ENCODE assay signal across 19 mouse cellular contexts in the genomic region with DNA sequence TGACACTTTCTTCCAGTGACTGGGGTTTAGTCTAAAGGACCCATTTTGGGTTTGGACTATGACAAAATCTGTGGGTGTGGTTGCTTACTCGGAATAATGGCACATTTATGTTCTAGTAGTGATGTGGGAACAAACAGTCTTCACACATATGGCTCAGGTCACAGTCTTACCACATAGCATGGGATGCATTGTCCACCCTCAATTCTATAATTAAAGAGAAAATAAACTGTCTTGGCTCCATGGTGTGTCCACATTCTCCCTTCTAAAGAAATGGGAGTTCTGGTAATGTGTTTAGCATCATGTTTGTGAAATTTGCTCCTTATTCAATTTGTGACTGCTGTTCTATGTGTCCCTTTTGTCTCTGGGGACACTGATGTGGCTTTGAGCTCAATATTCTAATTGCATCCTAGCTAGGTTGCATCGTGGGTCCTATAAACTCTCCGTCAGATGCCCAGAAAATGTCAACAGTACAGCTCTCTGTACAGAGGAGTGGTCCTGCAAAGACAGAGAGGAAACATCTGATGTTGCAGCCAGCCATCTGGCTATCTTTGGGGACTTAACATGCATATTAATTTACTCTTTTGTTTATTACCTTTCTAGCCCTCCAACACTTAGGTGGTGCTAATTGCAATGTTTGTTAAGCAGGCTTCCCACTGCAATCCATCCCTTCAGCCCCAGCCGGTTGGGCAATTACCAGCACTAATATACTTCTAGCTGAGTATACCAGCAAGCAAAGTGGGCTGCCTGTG.
DNase-seq lines count a peak whose midpoint lies in the region; ATAC-seq and TF ChIP-seq lines count a peak whose summit lies in the region.
"Had no signal": no experiment of that assay in that cellular context is flagged by ENCODE, and none has a peak within 500 bp of the region (broad histone marks: within the 10 kb centered on the region; RNA-seq: fewer than 3 reads in every experiment).

No protein-coding gene starts in this region.

- no peak for DNase-seq in hindbrain, embryonic 10.5 days (ENCODE audit: low spot score)
- DNase-seq in brain, embryonic 14.5 days (ENCODE audit: low read depth): peak; percentile 94
- DNase-seq in forebrain, postnatal 0 days: no peak
- no peak for DNase-seq in urinary bladder, postnatal 4 days (ENCODE audit: low spot score in 2 of 2)
- no peak for DNase-seq in natural killer cell, adult 2 months (ENCODE audit: low spot score in 2 of 2)
- DNase-seq: adrenal gland, postnatal 14 days; B cell, adult 2 months; cerebellum, adult 18-20 months; gastrocnemius, postnatal 25 days; lung, postnatal 10 days; thymus, postnatal 4 days had no signal

- H3K27ac ChIP-seq in hindbrain, embryonic 13.5 days: peak overlapping the region; percentile 30; the same call in 1 of the 2 replicates
- H3K27ac ChIP-seq in hindbrain, embryonic 10.5 days: no peak overlapping the region
- no peak overlapping the region for H3K27ac ChIP-seq in forebrain, postnatal 0 days (ENCODE audit: low read depth, low read length)
- no peak overlapping the region for H3K27ac ChIP-seq in midbrain, embryonic 16.5 days (ENCODE audit: low read length)
- no peak overlapping the region for H3K27ac ChIP-seq in liver, embryonic 12.5 days
- H3K27ac ChIP-seq: embryonic facial prominence, embryonic 10.5 days; kidney, postnatal 0 days had no signal

- 47% methylated on average over 4 of the region's 4 CpGs for WGBS in hindbrain, embryonic 13.5 days
- 70% methylated on average over 4 of the region's 4 CpGs for WGBS in hindbrain, embryonic 10.5 days
- WGBS in forebrain, postnatal 0 days: 24% methylated on average over 4 of the region's 4 CpGs
- 51% methylated on average over 4 of the region's 4 CpGs for WGBS in midbrain, embryonic 16.5 days
- WGBS in liver, embryonic 12.5 days (ENCODE audit: insufficient replicate concordance): 53% methylated on average over 4 of the region's 4 CpGs

- no peaks in the 10 kb centered on the region for H3K36me3 ChIP-seq in hindbrain, embryonic 13.5 days
- no peaks in the 10 kb centered on the region for H3K36me3 ChIP-seq in hindbrain, embryonic 10.5 days
- H3K36me3 ChIP-seq in forebrain, postnatal 0 days (ENCODE audit: insufficient read depth): no peaks in the 10 kb centered on the region
- H3K36me3 ChIP-seq in midbrain, embryonic 16.5 days (ENCODE audit: control insufficient read depth, insufficient read depth, low read length): no peaks in the 10 kb centered on the region
- H3K36me3 ChIP-seq in liver, embryonic 12.5 days: no peaks in the 10 kb centered on the region
- H3K36me3 ChIP-seq: embryonic facial prominence, embryonic 10.5 days; heart, embryonic 12.5 days had no signal

- no peak overlapping the region for H3K4me3 ChIP-seq in hindbrain, embryonic 13.5 days
- H3K4me3 ChIP-seq in hindbrain, embryonic 10.5 days: no peak overlapping the region
- H3K4me3 ChIP-seq in forebrain, postnatal 0 days (ENCODE audit: low read depth, low read length): no peak overlapping the region
- no peak overlapping the region for H3K4me3 ChIP-seq in midbrain, embryonic 16.5 days (ENCODE audit: low read depth, low read length)
- H3K4me3 ChIP-seq in liver, embryonic 12.5 days: no peak overlapping the region
- H3K4me3 ChIP-seq: embryonic facial prominence, embryonic 10.5 days; heart, embryonic 12.5 days; megakaryocyte, embryonic 14.5 days had no signal

- H3K9ac ChIP-seq in hindbrain, embryonic 13.5 days: no peak overlapping the region
- no peak overlapping the region for H3K9ac ChIP-seq in forebrain, postnatal 0 days
- no peak overlapping the region for H3K9ac ChIP-seq in midbrain, embryonic 16.5 days (ENCODE audit: low read depth, low read length)
- no peak overlapping the region for H3K9ac ChIP-seq in liver, embryonic 12.5 days
- H3K9ac ChIP-seq: heart, embryonic 12.5 days had no signal

- H3K9me3 ChIP-seq in hindbrain, embryonic 13.5 days: no peaks in the 10 kb centered on the region
- no peaks in the 10 kb centered on the region for H3K9me3 ChIP-seq in hindbrain, embryonic 10.5 days
- no peaks in the 10 kb centered on the region for H3K9me3 ChIP-seq in forebrain, postnatal 0 days (ENCODE audit: low read length)
- no peaks in the 10 kb centered on the region for H3K9me3 ChIP-seq in midbrain, embryonic 16.5 days (replicated peaks; ENCODE audit: control insufficient read depth, low read length, poor library complexity, severe bottlenecking)
- H3K9me3 ChIP-seq in liver, embryonic 12.5 days (replicated peaks): no peaks in the 10 kb centered on the region
- H3K9me3 ChIP-seq: embryonic facial prominence, embryonic 10.5 days; heart, embryonic 12.5 days; megakaryocyte, embryonic 14.5 days had no signal

- no peak overlapping the region for H3K4me2 ChIP-seq in hindbrain, embryonic 13.5 days
- H3K4me2 ChIP-seq in forebrain, postnatal 0 days (ENCODE audit: low read depth): no peak overlapping the region
- no peak overlapping the region for H3K4me2 ChIP-seq in midbrain, embryonic 16.5 days (ENCODE audit: low read length)
- H3K4me2 ChIP-seq in liver, embryonic 12.5 days: no peak overlapping the region
- H3K4me2 ChIP-seq: heart, embryonic 12.5 days had no signal

- no peaks in the 10 kb centered on the region for H3K27me3 ChIP-seq in hindbrain, embryonic 13.5 days
- H3K27me3 ChIP-seq in hindbrain, embryonic 10.5 days (ENCODE audit: insufficient read depth, poor library complexity, severe bottlenecking): no peaks in the 10 kb centered on the region
- no peaks in the 10 kb centered on the region for H3K27me3 ChIP-seq in forebrain, postnatal 0 days (ENCODE audit: insufficient read depth, low read length)
- H3K27me3 ChIP-seq in midbrain, embryonic 16.5 days (ENCODE audit: control insufficient read depth, insufficient read depth, low read depth, low read length): no peaks in the 10 kb centered on the region
- no peaks in the 10 kb centered on the region for H3K27me3 ChIP-seq in liver, embryonic 12.5 days (replicated peaks)
- H3K27me3 ChIP-seq: heart, embryonic 12.5 days had no signal

- peak; percentile 85 for ATAC-seq in hindbrain, embryonic 13.5 days (ENCODE audit: low FRiP score)
- ATAC-seq in forebrain, postnatal 0 days: peak; percentile 63
- peak; percentile 71 for ATAC-seq in midbrain, embryonic 16.5 days
- no peak for ATAC-seq in liver, embryonic 12.5 days
- ATAC-seq: intestine, embryonic 16.5 days had no signal

- TF ChIP-seq CTCF in brain, embryonic 14.5 days (IDR thresholded peaks at IDR 0.05; ENCODE audit: borderline replicate concordance, extremely low read depth, insufficient read depth, insufficient read length): no peak
- no peak for TF ChIP-seq CTCF in forebrain, postnatal 0 days (IDR thresholded peaks at IDR 0.05; ENCODE audit: low read depth)

- TF ChIP-seq POLR2A in brain, embryonic 14.5 days (IDR thresholded peaks at IDR 0.05; ENCODE audit: borderline replicate concordance, extremely low read depth, insufficient read depth, insufficient read length, poor library complexity, severe bottlenecking): no peak

- peaks cover 9% of the 10 kb centered on the region; the same call in 1 of the 2 replicates for H3K4me1 ChIP-seq in hindbrain, embryonic 13.5 days (replicated peaks)
- H3K4me1 ChIP-seq in hindbrain, embryonic 10.5 days (replicated peaks): no peaks in the 10 kb centered on the region
- no peaks in the 10 kb centered on the region for H3K4me1 ChIP-seq in forebrain, postnatal 0 days (ENCODE audit: insufficient read depth)
- H3K4me1 ChIP-seq in midbrain, embryonic 16.5 days (ENCODE audit: control insufficient read depth, insufficient read depth, low read length): no peaks in the 10 kb centered on the region
- no peaks in the 10 kb centered on the region for H3K4me1 ChIP-seq in liver, embryonic 12.5 days
- H3K4me1 ChIP-seq: embryonic facial prominence, embryonic 10.5 days; heart, embryonic 12.5 days; megakaryocyte, embryonic 14.5 days had no signal
